22 mouse cellular contexts compared by ENCODE assay signal in genomic region chr9:23341246-23341645, GRCm38 (mm10).
DNase-seq lines count a peak whose midpoint lies in the region; TF ChIP-seq lines count a peak whose summit lies in the region.
"Had no signal": no experiment of that assay in that cellular context is flagged by ENCODE, and none has a peak within 500 bp of the region (broad histone marks: within the 10 kb centered on the region; RNA-seq: fewer than 3 reads in every experiment).

No protein-coding gene starts in this region.

- no peak for TF ChIP-seq CTCF in embryonic fibroblast, embryonic 13.5 days (IDR thresholded peaks at IDR 0.05; ENCODE audit: borderline replicate concordance, insufficient read depth, low read length)

- no peak overlapping the region for H3K4me3 ChIP-seq in embryonic fibroblast, embryonic 13.5 days (ENCODE audit: insufficient read depth, low read length)
- H3K4me3 ChIP-seq: forebrain, embryonic 12.5 days; forebrain, embryonic 15.5 days; gastrocnemius, adult 2 months; heart, embryonic 10.5 days; heart, embryonic 13.5 days; hindbrain, embryonic 15.5 days had no signal

- H3K4me1 ChIP-seq in embryonic fibroblast, embryonic 13.5 days (ENCODE audit: control insufficient read depth, insufficient read depth, low read length), result peaks cover 5% of the 10 kb centered on the region; the same call in 1 of the 2 replicates
- H3K4me1 ChIP-seq: forebrain, embryonic 12.5 days; forebrain, embryonic 15.5 days; hindbrain, embryonic 15.5 days had no signal

- peak overlapping the region; percentile 76; the same call in 1 of the 2 replicates for H3K27ac ChIP-seq in embryonic fibroblast, embryonic 13.5 days (ENCODE audit: insufficient read depth, low read length)
- H3K27ac ChIP-seq: forebrain, embryonic 12.5 days; forebrain, embryonic 15.5 days; gastrocnemius, adult 2 months; heart, embryonic 10.5 days; heart, embryonic 13.5 days; hindbrain, embryonic 15.5 days had no signal

- DNase-seq in heart, adult 11 months, result peak; percentile 13
- DNase-seq in heart, adult 8-10 months (ENCODE audit: low spot score), result no peak
- DNase-seq in retina, postnatal 1 day, result peak; percentile 7
- no peak for DNase-seq in embryo, embryonic 11 days
- no peak for DNase-seq in layer of hippocampus, adult 11-12 months (ENCODE audit: low spot score)
- DNase-seq: adrenal gland, postnatal 14 days; cerebellum, adult 11-12 months; cerebellum, adult 8-10 months; cerebellum, postnatal 10 days; cerebellum, postnatal 36 days; gastrocnemius, adult 2 months; gastrocnemius, postnatal 14 days; heart, adult 18-20 months; heart, postnatal 14 days; heart, postnatal 4 days; kidney, adult 2 months had no signal

- no peak for TF ChIP-seq POLR2A in embryonic fibroblast, embryonic 13.5 days (IDR thresholded peaks at IDR 0.05; ENCODE audit: low read depth, low read length)

Comparison
In these comparisons a context has a peak if more than half of its experiments do, and no peak if none do; other contexts are left out.
1. DNase-seq: peak in heart, adult 11 months (single experiment) and retina, postnatal 1 day (single experiment); none in heart, adult 8-10 months (single experiment), embryo, embryonic 11 days (single experiment) and layer of hippocampus, adult 11-12 months (single experiment).